Mouse (Mus musculus): ENCODE measurements around the gene Cacfd1. TPM values are rescaled to one million over a fixed set of nuclear protein-coding genes. Genes with fewer than 3 reads are reported as not detected.
A peak's percentile ranks its signal among the peaks of the same experiment; 100 is the strongest.

Cacfd1 gene
- polyA plus RNA-seq, 1 experiment, result 65.8 TPM

DNA sequence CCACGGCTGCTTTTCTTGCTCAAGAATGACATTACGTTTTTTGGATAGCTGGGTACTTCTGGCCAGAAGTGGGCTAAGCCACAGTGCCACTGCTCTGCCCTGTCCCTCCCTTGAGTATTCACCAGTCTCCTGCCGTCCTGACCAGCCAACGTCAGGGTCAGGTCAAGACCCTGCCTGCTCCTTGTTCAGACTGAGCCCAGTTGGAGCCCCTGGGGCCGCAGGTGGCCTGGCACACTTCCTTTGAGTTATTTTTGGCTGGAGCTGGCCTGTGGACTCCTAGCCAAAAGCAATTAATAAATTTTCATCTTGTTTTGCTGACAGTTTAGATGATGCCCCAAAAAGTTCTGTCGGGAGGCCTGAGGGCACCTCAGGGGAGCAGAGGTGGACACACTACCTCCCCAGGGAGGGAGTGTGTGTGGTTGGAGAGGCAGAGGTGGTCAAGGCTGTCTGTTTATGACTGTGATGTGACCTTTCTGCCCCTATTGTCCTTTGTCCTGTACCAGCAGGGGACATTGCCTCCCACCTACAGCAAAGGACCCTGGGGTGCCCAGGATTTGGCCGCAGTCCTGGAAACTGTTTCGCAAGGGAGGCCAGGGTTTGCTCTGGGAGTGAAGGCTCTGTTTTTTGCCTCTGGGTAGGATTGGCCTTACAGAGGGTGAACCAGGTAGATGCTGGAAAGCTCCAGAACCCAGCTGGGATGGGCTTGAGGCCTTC lies 32.6 kb downstream of the Cacfd1 start:
- no peaks in the 10 kb centered on the region for H3K4me1 ChIP-seq (ENCODE audit: control insufficient read depth, insufficient read depth, low read length)
- TF ChIP-seq CTCF (IDR thresholded peaks at IDR 0.05; ENCODE audit: borderline replicate concordance, insufficient read depth, low read depth, low read length) (no peak), POLR2A (IDR thresholded peaks at IDR 0.05; ENCODE audit: borderline replicate concordance, insufficient read depth, low read length) (no peak)
- no peak for DNase-seq
- no peaks in the 10 kb centered on the region for H3K27me3 ChIP-seq (ENCODE audit: control insufficient read depth, insufficient read depth, low read length)
- 43% methylated on average over 8 of the region's 8 CpGs for WGBS
- no peak overlapping the region for H3K27ac ChIP-seq (ENCODE audit: insufficient read depth, low read length)
- H3K4me3 ChIP-seq (replicated peaks; ENCODE audit: insufficient read depth, low read depth, low read length), result no peak overlapping the region

GRCm38 (mm10) chr2:27043461-27043860 lies 33.7 kb downstream of the Cacfd1 start:
- TF ChIP-seq CTCF (IDR thresholded peaks at IDR 0.05; ENCODE audit: borderline replicate concordance, insufficient read depth, low read depth, low read length) (peak; percentile 81), POLR2A (IDR thresholded peaks at IDR 0.05; ENCODE audit: borderline replicate concordance, insufficient read depth, low read length) (no peak)
- H3K4me1 ChIP-seq (ENCODE audit: control insufficient read depth, insufficient read depth, low read length), result no peaks in the 10 kb centered on the region
- no peaks in the 10 kb centered on the region for H3K27me3 ChIP-seq (ENCODE audit: control insufficient read depth, insufficient read depth, low read length)
- WGBS, result 26% methylated on average over 3 of the region's 3 CpGs
- no peak overlapping the region for H3K4me3 ChIP-seq (replicated peaks; ENCODE audit: insufficient read depth, low read depth, low read length)
- H3K27ac ChIP-seq (ENCODE audit: insufficient read depth, low read length), result no peak overlapping the region
- peak; percentile 74 to 80 for DNase-seq

DNA sequence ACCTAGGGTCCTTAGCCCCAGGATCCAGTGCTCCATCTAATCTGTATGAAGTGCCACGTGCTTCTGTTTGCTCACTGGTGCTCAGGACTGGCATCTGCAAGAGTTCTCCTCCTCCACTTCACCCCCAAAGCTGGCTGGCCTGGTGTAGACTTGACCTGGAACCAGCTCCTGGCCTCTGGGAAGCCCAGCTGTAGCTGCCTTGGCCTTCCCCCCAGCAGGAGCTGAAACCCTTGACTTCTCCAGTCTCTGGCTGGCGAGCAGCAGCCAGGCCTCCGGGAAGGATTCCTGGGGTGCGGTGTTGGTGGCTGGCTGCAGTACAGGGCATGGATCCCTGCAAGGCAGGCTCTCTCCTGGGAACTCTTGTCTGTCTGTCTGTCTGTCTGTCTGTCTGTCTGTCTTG lies 34.4 kb downstream of the Cacfd1 start:
- Histone ChIP-seq H3K27me3 (ENCODE audit: control insufficient read depth, insufficient read depth, low read length) (no peaks in the 10 kb centered on the region), H3K27ac (ENCODE audit: insufficient read depth, low read length) (no peak overlapping the region), H3K4me1 (ENCODE audit: control insufficient read depth, insufficient read depth, low read length) (no peaks in the 10 kb centered on the region), H3K4me3 (replicated peaks; ENCODE audit: insufficient read depth, low read depth, low read length) (no peak overlapping the region)
- no peak for DNase-seq
- WGBS, result 64% methylated on average over 4 of the region's 4 CpGs
- TF ChIP-seq CTCF (IDR thresholded peaks at IDR 0.05; ENCODE audit: borderline replicate concordance, insufficient read depth, low read depth, low read length), result no peak

GRCm38 (mm10) chr2:27044641-27045040 lies 34.9 kb downstream of the Cacfd1 start:
- H3K4me3 ChIP-seq (replicated peaks; ENCODE audit: insufficient read depth, low read depth, low read length), result no peak overlapping the region
- WGBS, result 66% methylated on average over 3 of the region's 3 CpGs
- no peak for DNase-seq
- no peaks in the 10 kb centered on the region for H3K4me1 ChIP-seq (ENCODE audit: control insufficient read depth, insufficient read depth, low read length)
- TF ChIP-seq CTCF (IDR thresholded peaks at IDR 0.05; ENCODE audit: borderline replicate concordance, insufficient read depth, low read depth, low read length), result no peak
- TF ChIP-seq POLR2A (IDR thresholded peaks at IDR 0.05; ENCODE audit: borderline replicate concordance, insufficient read depth, low read length), result no peak
- H3K27ac ChIP-seq (ENCODE audit: insufficient read depth, low read length), result no peak overlapping the region
- no peaks in the 10 kb centered on the region for H3K27me3 ChIP-seq (ENCODE audit: control insufficient read depth, insufficient read depth, low read length)

DNA sequence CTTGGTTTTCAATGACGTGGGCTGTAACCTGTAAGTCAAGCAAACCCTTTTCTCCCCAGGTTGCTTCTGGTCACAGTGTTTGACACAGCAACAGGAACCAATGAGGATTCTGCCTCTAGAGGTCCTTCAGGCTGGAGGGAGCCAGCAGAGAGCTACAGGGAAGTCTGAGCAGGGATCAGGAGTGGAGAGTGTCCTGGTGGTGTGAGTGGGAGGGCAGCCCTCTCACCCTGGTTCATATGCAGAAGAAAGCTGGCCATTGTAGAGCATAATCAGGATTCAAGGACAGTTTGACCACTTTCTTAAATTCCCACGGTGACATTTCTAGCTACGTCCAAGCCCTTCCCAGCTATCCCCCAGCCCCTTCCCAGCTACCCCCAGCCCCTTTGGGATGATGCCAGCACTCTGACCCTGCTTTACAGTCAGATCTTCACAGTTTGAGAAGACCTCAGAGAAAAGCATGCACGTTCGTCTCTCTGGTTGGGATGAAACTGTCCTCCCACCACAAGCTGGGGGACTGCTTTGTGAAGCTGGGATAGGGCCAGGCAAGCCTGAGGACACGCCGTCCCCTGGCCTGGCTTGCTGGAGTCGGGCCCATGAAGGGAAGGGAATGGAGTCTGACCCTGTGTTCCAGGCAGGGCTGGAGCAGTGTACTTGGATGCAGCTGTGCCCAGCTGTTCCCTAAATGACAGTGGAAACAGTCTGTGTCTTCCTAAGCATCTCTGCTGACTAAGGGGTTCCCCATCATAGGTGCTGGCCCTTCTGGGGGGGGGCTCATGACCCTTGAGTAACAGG lies 36.4 kb downstream of the Cacfd1 start:
- Histone ChIP-seq H3K27ac (ENCODE audit: insufficient read depth, low read length) (no peak overlapping the region), H3K4me3 (replicated peaks; ENCODE audit: insufficient read depth, low read depth, low read length) (no peak overlapping the region), H3K27me3 (ENCODE audit: control insufficient read depth, insufficient read depth, low read length) (no peaks in the 10 kb centered on the region), H3K4me1 (ENCODE audit: control insufficient read depth, insufficient read depth, low read length) (no peaks in the 10 kb centered on the region)
- WGBS, result 44% methylated on average over 8 of the region's 8 CpGs
- DNase-seq, result peak in 1 of 2 experiments; percentile 24
- TF ChIP-seq POLR2A (IDR thresholded peaks at IDR 0.05; ENCODE audit: borderline replicate concordance, insufficient read depth, low read length) (no peak), CTCF (IDR thresholded peaks at IDR 0.05; ENCODE audit: borderline replicate concordance, insufficient read depth, low read depth, low read length) (no peak)

- 24% methylated on average over 6 of the region's 6 CpGs for WGBS
- Histone ChIP-seq H3K27ac (ENCODE audit: insufficient read depth, low read length) (no peak overlapping the region), H3K27me3 (ENCODE audit: control insufficient read depth, insufficient read depth, low read length) (no peaks in the 10 kb centered on the region), H3K4me3 (replicated peaks; ENCODE audit: insufficient read depth, low read depth, low read length) (no peak overlapping the region), H3K4me1 (ENCODE audit: control insufficient read depth, insufficient read depth, low read length) (no peaks in the 10 kb centered on the region)
- no peak for DNase-seq
- no peak for TF ChIP-seq CTCF (IDR thresholded peaks at IDR 0.05; ENCODE audit: borderline replicate concordance, insufficient read depth, low read depth, low read length)
- TF ChIP-seq POLR2A (IDR thresholded peaks at IDR 0.05; ENCODE audit: borderline replicate concordance, insufficient read depth, low read length), result no peak
These were observed 39.7 kb downstream of the Cacfd1 start for GRCm38 (mm10) chr2:27049408-27049807.

- DNase-seq, result no peak
- H3K27me3 ChIP-seq (ENCODE audit: control insufficient read depth, insufficient read depth, low read length), result no peaks in the 10 kb centered on the region
- no peak overlapping the region for H3K4me3 ChIP-seq (replicated peaks; ENCODE audit: insufficient read depth, low read depth, low read length)
- H3K4me1 ChIP-seq (ENCODE audit: control insufficient read depth, insufficient read depth, low read length), result no peaks in the 10 kb centered on the region
- 31% methylated on average over 4 of the region's 4 CpGs for WGBS
- no peak for TF ChIP-seq POLR2A (IDR thresholded peaks at IDR 0.05; ENCODE audit: borderline replicate concordance, insufficient read depth, low read length)
- TF ChIP-seq CTCF (IDR thresholded peaks at IDR 0.05; ENCODE audit: borderline replicate concordance, insufficient read depth, low read depth, low read length), result no peak
- H3K27ac ChIP-seq (ENCODE audit: insufficient read depth, low read length), result no peak overlapping the region
These were observed 48.5 kb downstream of the Cacfd1 start for GRCm38 (mm10) chr2:27058251-27058650.

DNA sequence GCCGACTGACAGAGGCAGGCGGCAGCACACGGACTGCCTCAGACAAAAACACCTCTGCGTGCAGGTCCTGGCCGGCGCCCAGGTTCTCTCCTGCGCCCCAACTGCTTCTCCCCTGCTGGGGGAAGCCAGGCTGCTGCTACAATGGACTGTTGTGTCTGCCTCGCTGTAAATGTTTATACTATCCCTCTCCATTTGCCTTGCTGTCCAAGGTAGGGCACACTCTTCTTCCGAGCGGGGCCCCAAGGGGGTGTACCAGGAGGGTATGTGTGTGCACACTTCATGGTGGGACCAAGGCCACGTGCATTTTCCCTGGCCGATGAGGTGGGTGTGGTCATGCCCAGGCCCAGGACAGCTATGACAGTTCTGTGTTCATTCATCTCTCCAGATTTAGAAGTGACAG lies 49.0 kb downstream of the Cacfd1 start:
- 6% methylated on average over 12 of the region's 12 CpGs for WGBS
- H3K4me1 ChIP-seq (ENCODE audit: control insufficient read depth, insufficient read depth, low read length), result no peaks in the 10 kb centered on the region
- no peak overlapping the region for H3K27ac ChIP-seq (ENCODE audit: insufficient read depth, low read length)
- peak in 1 of 2 experiments; percentile 30 for DNase-seq
- no peaks in the 10 kb centered on the region for H3K27me3 ChIP-seq (ENCODE audit: control insufficient read depth, insufficient read depth, low read length)
- H3K4me3 ChIP-seq (replicated peaks; ENCODE audit: insufficient read depth, low read depth, low read length), result no peak overlapping the region
- TF ChIP-seq CTCF (IDR thresholded peaks at IDR 0.05; ENCODE audit: borderline replicate concordance, insufficient read depth, low read depth, low read length) (no peak), POLR2A (IDR thresholded peaks at IDR 0.05; ENCODE audit: borderline replicate concordance, insufficient read depth, low read length) (no peak)
